Mouse (Mus musculus) kidney, adult 2 months (tissue): ENCODE data around the gene Il17rc. TPM values are rescaled to one million over a fixed set of nuclear protein-coding genes. Genes with fewer than 3 reads are reported as not detected.

ENCODE experiments used
- DNase-seq: peaks from one replicate; pipeline ENCODE4 v3.0.0; 2021
- H3K27ac ChIP-seq: fragments of 200-500 bp; 2 replicates; pipeline ENCODE4 v1.5.1; 2012; ENCODE audit warnings: low read depth, low read length, control low read depth, inconsistent platforms; ENCODE audit not compliant: insufficient read depth
- H3K27me3 ChIP-seq: fragments of 200-500 bp; replicated peaks from 2 replicates; pipeline ENCODE4 v1.6.1; 2012; ENCODE audit warnings: mild to moderate bottlenecking, moderate library complexity, low read length, inconsistent platforms; ENCODE audit not compliant: control insufficient read depth, insufficient read depth
- H3K36me3 ChIP-seq: fragments of 200-500 bp; 2 replicates; pipeline ENCODE4 v1.6.1; 2012; ENCODE audit warnings: mild to moderate bottlenecking, moderate library complexity, low read length, inconsistent platforms; ENCODE audit not compliant: control insufficient read depth, insufficient read depth
- H3K4me1 ChIP-seq: fragments of 200-500 bp; 2 replicates; pipeline ENCODE4 v1.6.1; 2011; ENCODE audit warnings: low read length; ENCODE audit not compliant: control insufficient read depth, insufficient read depth
- H3K4me3 ChIP-seq: fragments of 200-500 bp; 2 replicates; pipeline ENCODE4 v1.5.1; 2011; ENCODE audit warnings: mild to moderate bottlenecking, low read depth, low read length, control low read depth; ENCODE audit not compliant: insufficient read depth
- CTCF ChIP-seq: fragments of 200-500 bp; conservative IDR thresholded peaks from 2 replicates; pipeline ENCODE4 v1.5.1; 2011; ENCODE audit warnings: low read depth, mild to moderate bottlenecking, control low read depth, low read length, moderate library complexity, mixed read lengths; ENCODE audit not compliant: insufficient read depth, insufficient read length
- POLR2A ChIP-seq: fragments of 200-500 bp; IDR thresholded peaks from one replicate; pipeline ENCODE4 v1.6.1; 2011; ENCODE audit warnings: low read depth, low read length, control low read depth
- WGBS: fragments of 180-500 bp; shearing (Covaris S2); methylation state at CpG from one replicate; pipeline ENCODE4 v1.1.7; 2018; 5-methylcytosine and 5-hydroxymethylcytosine counted together
- polyA plus RNA-seq: library from polyadenylated mRNA; depleted of rRNA; stranded (reverse); fragments of >200 nt; gene quantifications from 2 replicates; pipeline ENCODE4 v1.2.3, GENCODE M21; 2012

Gene Il17rc
- polyA plus RNA-seq, 1 experiment = 37.6 TPM

DNA sequence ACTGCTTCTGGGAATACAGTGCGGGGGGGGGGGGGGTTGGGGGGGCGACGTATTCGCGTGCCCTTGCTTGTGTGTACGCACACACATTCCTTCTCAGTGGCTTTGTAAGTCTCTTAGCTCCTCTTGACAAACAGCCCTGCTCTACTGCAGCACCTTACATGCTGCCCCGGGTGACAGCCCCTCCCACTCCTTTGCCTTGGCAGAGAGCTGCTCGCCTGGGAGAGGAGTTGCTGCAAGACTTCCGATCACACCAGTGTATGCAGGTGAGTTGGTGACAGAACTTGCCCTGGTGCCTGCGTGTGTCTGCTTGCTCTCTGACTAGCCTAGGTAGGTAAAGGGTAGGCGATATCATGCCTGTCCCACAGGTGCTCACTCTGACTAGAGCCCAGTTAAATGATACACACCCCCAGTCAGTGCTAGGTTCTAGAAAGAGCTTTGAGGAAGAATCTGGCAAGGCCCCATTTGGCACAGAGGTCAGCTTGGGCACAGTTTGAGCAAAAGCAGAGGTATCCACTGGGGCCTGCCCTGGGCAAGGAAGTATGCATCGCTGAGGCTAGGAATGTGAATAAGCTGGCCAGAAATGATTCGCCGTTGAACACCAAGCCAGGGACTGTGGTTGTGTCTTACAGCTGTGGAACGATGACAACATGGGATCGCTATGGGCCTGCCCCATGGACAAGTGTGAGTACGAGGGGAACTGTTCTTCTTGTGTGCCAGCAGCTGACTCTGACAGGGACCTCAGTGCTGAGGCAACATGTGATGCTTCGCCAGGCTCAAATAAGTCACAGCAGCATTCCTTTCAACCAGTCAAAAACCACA, 9.5 kb downstream of the Il17rc start:
- WGBS = 51% methylated on average over 18 of the region's 18 CpGs
- H3K27me3 ChIP-seq = no peaks in the 10 kb centered on the region
- TF ChIP-seq POLR2A (no peak), CTCF (no peak)
- H3K4me3 ChIP-seq = no peak overlapping the region
- peak; percentile 74 for DNase-seq
- peaks cover 19% of the 10 kb centered on the region for H3K4me1 ChIP-seq
- H3K27ac ChIP-seq = 0 out of 2 replicates have a peak overlapping the region, but pooled peaks have one; percentile 0
- H3K36me3 ChIP-seq = no peaks in the 10 kb centered on the region

DNA sequence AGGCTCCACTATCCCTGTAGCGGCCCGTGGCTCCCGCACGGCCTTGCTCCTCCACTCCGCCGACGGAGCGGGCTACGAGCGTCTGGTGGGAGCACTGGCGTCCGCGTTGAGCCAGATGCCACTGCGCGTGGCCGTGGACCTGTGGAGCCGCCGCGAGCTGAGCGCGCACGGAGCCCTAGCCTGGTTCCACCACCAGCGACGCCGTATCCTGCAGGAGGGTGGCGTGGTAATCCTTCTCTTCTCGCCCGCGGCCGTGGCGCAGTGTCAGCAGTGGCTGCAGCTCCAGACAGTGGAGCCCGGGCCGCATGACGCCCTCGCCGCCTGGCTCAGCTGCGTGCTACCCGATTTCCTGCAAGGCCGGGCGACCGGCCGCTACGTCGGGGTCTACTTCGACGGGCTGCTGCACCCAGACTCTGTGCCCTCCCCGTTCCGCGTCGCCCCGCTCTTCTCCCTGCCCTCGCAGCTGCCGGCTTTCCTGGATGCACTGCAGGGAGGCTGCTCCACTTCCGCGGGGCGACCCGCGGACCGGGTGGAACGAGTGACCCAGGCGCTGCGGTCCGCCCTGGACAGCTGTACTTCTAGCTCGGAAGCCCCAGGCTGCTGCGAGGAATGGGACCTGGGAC, 11.4 kb downstream of the Il17rc start:
- WGBS = 4% methylated on average over 65 of the region's 65 CpGs
- TF ChIP-seq POLR2A (no peak), CTCF (peak; percentile 13; the same call in 1 of the 2 replicates)
- peak overlapping the region; percentile 84 for H3K27ac ChIP-seq
- peaks cover 19% of the 10 kb centered on the region for H3K4me1 ChIP-seq
- DNase-seq = peak; percentile 56
- H3K36me3 ChIP-seq = no peaks in the 10 kb centered on the region
- no peaks in the 10 kb centered on the region for H3K27me3 ChIP-seq
- peak overlapping the region; percentile 72 for H3K4me3 ChIP-seq

DNA sequence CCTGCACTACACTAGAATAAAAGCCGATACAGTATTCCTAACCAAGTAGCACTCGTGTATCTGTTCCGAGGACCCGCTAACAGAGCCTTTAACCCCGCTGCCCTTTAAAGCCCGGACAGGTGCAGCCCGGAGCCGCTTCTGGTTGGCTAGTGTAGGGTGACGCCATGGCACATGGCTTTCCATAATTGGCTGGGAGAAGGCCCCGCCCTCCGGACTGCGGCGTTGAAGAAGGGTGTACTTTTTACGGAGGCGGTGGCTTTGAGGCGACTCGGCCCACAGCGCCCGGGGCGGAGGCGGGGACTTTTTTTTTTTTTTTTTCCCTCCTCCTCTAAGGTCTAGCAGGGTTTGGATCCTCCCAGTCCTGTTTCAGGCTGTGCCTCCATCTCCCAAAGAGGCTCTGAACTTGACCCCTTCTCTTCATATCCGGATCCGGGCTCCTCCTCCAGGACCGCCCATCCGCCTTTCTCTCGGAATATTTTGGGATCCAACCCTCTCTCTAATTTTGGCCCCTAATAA, 11.9 kb downstream of the Il17rc start, which contains the start of gene Creld1:
Creld1 (plus strand) TSS at position 198 of the 516 bp plus-strand sequence.
- peaks cover 19% of the 10 kb centered on the region for H3K4me1 ChIP-seq
- H3K36me3 ChIP-seq = no peaks in the 10 kb centered on the region
- peak within 1 kb of the TSS; percentile 84 for H3K27ac ChIP-seq
- TF ChIP-seq CTCF (no peak), POLR2A (peak; percentile 35)
- peak; percentile 99 for DNase-seq
- no peaks in the 10 kb centered on the region for H3K27me3 ChIP-seq
- H3K4me3 ChIP-seq = peak within 1 kb of the TSS; percentile 72
- 0% methylated on average over 26 of the region's 26 CpGs for WGBS

DNA sequence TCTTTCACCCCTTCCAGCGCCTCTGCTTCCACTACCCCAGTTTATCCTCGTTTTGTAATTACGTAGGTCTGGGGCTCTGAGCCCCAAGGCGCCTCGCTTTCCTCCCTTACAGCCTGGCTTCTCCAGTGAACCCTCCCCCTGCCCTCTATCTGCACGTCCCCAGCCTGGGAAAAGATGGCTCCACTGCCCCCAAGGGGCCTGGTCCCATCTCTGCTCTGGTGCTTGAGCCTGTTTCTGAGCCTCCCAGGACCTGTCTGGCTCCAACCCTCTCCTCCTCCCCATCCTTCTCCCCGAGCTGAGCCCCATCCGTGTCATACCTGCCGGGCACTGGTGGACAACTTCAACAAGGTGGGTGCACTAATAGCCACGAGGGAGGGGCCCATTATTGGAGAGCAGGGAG, 12.5 kb downstream of the Il17rc start:
- no peak for TF ChIP-seq CTCF
- TF ChIP-seq POLR2A = no peak
- peak overlapping the region; percentile 64 for H3K4me3 ChIP-seq
- H3K4me1 ChIP-seq = peaks cover 19% of the 10 kb centered on the region
- DNase-seq = peak; percentile 25
- 7% methylated on average over 10 of the region's 10 CpGs for WGBS
- no peaks in the 10 kb centered on the region for H3K27me3 ChIP-seq
- H3K36me3 ChIP-seq = no peaks in the 10 kb centered on the region
- peak overlapping the region; percentile 78 for H3K27ac ChIP-seq

DNA sequence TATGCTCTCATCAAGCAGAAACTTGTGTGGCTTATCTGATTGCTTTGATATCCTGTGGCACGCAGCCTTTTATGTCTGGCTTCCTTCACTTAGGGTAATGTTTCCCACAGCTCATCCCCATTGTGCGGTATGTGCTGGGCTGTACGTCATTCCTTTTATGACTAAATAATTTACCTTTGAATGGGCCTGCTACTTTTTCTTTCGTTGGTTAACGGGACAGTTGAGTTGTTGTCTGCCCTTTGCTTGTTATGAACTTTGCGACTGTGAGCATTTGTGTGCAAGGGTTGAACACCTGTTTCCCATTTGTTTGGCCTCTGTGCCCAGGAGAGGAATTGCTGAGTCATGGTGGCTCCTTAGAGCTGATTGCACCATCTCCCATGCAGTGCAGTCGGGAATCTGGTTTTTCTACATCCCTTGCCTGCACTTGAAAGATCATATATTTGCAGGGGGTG, 15.9 kb downstream of the Il17rc start:
- H3K4me3 ChIP-seq = no peak overlapping the region
- no peaks in the 10 kb centered on the region for H3K27me3 ChIP-seq
- no peak for TF ChIP-seq CTCF
- no peak for TF ChIP-seq POLR2A
- peaks cover 6% of the 10 kb centered on the region for H3K4me1 ChIP-seq
- 42% methylated on average over 7 of the region's 7 CpGs for WGBS
- H3K27ac ChIP-seq = peak overlapping the region; percentile 49; the same call in 1 of the 2 replicates
- DNase-seq = peak; percentile 77
- H3K36me3 ChIP-seq = no peaks in the 10 kb centered on the region; the same call in 1 of the 2 replicates

DNA sequence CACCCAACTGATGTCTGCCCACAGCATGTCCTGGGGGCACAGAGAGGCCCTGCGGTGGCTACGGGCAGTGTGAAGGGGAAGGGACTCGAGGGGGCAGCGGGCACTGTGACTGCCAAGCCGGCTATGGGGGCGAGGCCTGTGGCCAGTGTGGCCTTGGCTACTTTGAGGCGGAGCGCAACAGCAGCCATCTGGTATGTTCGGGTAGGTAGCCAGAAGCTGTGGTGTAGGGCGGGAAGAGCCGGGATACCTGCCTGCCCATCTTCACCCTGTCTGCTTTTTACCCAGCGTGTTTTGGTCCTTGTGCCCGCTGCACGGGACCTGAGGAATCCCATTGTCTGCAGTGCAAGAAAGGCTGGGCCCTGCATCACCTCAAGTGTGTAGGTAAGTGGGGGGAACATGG, 18.2 kb downstream of the Il17rc start:
- H3K4me1 ChIP-seq = no peaks in the 10 kb centered on the region; the same call in 1 of the 2 replicates
- H3K4me3 ChIP-seq = no peak overlapping the region
- TF ChIP-seq CTCF (no peak), POLR2A (no peak)
- H3K27ac ChIP-seq = no peak overlapping the region
- no peak for DNase-seq
- 95% methylated on average over 14 of the region's 14 CpGs for WGBS
- no peaks in the 10 kb centered on the region for H3K27me3 ChIP-seq
- H3K36me3 ChIP-seq = no peaks in the 10 kb centered on the region; the same call in 1 of the 2 replicates

DNA sequence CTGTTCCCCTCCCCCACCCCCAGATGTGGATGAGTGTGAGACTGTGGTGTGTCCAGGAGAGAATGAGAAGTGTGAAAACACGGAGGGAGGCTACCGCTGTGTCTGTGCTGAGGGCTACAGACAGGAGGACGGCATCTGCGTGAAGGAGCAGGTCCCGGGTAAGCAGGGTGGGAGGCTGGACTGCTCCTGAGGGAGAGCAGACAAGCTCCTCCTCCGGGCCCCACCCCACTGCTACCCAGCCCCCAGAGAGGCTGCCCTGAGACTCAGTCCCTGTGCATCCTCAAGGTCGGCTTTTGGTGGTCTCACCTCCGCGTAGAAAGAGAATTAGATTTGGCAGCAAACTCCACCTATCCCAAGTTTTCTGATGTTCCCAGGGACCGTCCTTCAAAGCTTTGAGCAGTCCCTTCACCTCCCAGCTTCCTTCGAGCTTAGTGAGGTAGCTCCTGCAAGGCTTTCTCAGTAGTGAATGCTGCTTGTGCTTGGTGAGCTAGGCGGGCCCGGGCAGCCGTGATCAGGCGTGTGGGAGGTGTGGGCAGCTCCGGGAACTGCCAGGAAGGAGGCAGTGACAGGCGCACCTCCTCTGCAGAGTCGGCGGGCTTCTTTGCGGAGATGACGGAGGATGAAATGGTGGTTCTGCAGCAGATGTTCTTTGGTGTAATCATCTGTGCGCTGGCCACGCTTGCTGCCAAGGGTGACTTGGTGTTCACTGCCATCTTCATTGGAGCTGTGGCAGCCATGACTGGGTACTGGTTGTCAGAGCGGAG, 21.1 kb downstream of the Il17rc start:
- TF ChIP-seq CTCF = no peak
- no peak for TF ChIP-seq POLR2A
- H3K27me3 ChIP-seq = no peaks in the 10 kb centered on the region
- no peak for DNase-seq
- WGBS = 85% methylated on average over 24 of the region's 24 CpGs
- no peak overlapping the region for H3K27ac ChIP-seq
- H3K4me1 ChIP-seq = no peaks in the 10 kb centered on the region; the same call in 1 of the 2 replicates
- H3K4me3 ChIP-seq = no peak overlapping the region
- no peaks in the 10 kb centered on the region; the same call in 1 of the 2 replicates for H3K36me3 ChIP-seq
